Mouse (Mus musculus): ENCODE data around the gene Cyb5b.

GRCm38 (mm10) chr8:107226183-107226582, 75.7 kb downstream of the Cyb5b start:
- no peak for TF ChIP-seq CTCF (IDR thresholded peaks at IDR 0.05; ENCODE audit: extremely low read depth, insufficient read length, insufficient replicate concordance, low read depth, low read length)
- no peak for TF ChIP-seq POLR2A (IDR thresholded peaks at IDR 0.05; ENCODE audit: low read depth, low read length)

Data from small intestine, adult 2 months (tissue).